Mouse (Mus musculus) heart, embryonic 16.5 days (tissue): ENCODE measurements around the gene Espn. TPM values are rescaled to one million over a fixed set of nuclear protein-coding genes. Genes with fewer than 3 reads are reported as not detected.
A peak's percentile ranks its signal among the peaks of the same experiment; 100 is the strongest.

Source experiments
- ATAC-seq: fragments of 200-750 bp; cut with Nextera tagmentation; replicated peaks from 2 replicates; pipeline ENCODE4 v1.8.0; 2017; ENCODE audit warnings: moderate number of reproducible peaks; ENCODE audit not compliant: insufficient read depth, low FRiP score; ENCODE audit errors: extremely low read depth
- H3K27ac ChIP-seq: fragments of 300-500 bp; sonication (generic); 2 replicates; pipeline ENCODE4 v1.5.1; 2014; ENCODE audit warnings: mild to moderate bottlenecking, low read length, control low read depth, moderate library complexity
- H3K27me3 ChIP-seq: fragments of 300-500 bp; sonication (generic); 2 replicates; pipeline ENCODE4 v1.6.1; 2014; ENCODE audit warnings: low read length, mixed read lengths; ENCODE audit not compliant: control insufficient read depth, insufficient read depth
- H3K36me3 ChIP-seq: fragments of 300-500 bp; sonication (generic); 2 replicates; pipeline ENCODE4 v1.6.1; 2014; ENCODE audit not compliant: control insufficient read depth, insufficient read depth
- H3K4me1 ChIP-seq: fragments of 300-500 bp; sonication (generic); 2 replicates; pipeline ENCODE4 v1.6.1; 2014; ENCODE audit warnings: low read length, mixed read lengths; ENCODE audit not compliant: control insufficient read depth, insufficient read depth
- H3K4me2 ChIP-seq: fragments of 300-500 bp; sonication (generic); 2 replicates; pipeline ENCODE4 v1.6.1; 2014; ENCODE audit warnings: low read depth, mild to moderate bottlenecking, control low read depth, low read length
- H3K4me3 ChIP-seq: fragments of 300-500 bp; sonication (generic); 2 replicates; pipeline ENCODE4 v1.5.1; 2014; ENCODE audit warnings: mild to moderate bottlenecking, control low read depth, low read length
- H3K9ac ChIP-seq: fragments of 300-500 bp; sonication (generic); 2 replicates; pipeline ENCODE4 v1.6.1; 2014; ENCODE audit warnings: low read length, control low read depth
- H3K9me3 ChIP-seq: fragments of 300-500 bp; sonication (generic); replicated peaks from 2 replicates; pipeline ENCODE4 v1.6.1; 2016; ENCODE audit warnings: low read length; ENCODE audit not compliant: control insufficient read depth
- WGBS: fragments of 180-500 bp; shearing (Covaris S2); extraction: QIAGEN DNeasy Blood & Tissue Kit; methylation state at CpG from one replicate; pipeline ENCODE4 v1.1.7; 2014; 5-methylcytosine and 5-hydroxymethylcytosine counted together
- polyA plus RNA-seq: library from polyadenylated mRNA; unstranded; fragments of >200 nt; fragmentation: Nextera tagmentation; extraction: Ambion mirVana; gene quantifications from 2 replicates; pipeline ENCODE4 v1.2.1, GENCODE M21; 2015

The Espn gene
- polyA plus RNA-seq, 1 experiment from 2014 or later = 1.5 TPM

DNA sequence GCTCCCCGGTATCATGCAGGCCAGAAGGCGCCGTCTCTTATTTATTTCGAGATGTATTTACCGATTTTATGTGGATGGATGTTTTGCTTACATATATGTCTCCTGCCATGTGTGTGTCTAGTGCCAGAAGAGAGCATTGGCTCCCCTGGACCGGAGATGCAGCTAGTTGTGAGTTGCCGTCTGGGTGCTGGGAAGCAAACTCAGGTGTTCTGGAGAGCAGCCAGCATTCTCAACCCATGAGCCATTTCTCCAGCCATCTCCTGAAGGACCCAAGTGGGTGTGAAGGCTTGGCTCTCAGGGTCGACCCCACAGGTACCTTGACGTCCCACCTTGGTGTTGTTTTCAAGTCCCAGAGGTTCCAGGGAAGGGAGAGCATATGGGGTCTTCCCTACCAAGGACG lies 30.0 kb upstream of the Espn start:
- Histone ChIP-seq H3K9me3 (no peaks in the 10 kb centered on the region), H3K4me1 (peaks cover 44% of the 10 kb centered on the region), H3K36me3 (no peaks in the 10 kb centered on the region), H3K4me2 (no peak overlapping the region), H3K27me3 (no peaks in the 10 kb centered on the region), H3K4me3 (no peak overlapping the region), H3K9ac (no peak overlapping the region), H3K27ac (no peak overlapping the region)
- WGBS = 80% methylated on average over 10 of the region's 10 CpGs
- no peak for ATAC-seq

- Histone ChIP-seq H3K36me3 (no peaks in the 10 kb centered on the region), H3K4me3 (no peak overlapping the region), H3K4me1 (peaks cover 32% of the 10 kb centered on the region), H3K27me3 (no peaks in the 10 kb centered on the region), H3K9ac (no peak overlapping the region), H3K9me3 (no peaks in the 10 kb centered on the region), H3K27ac (no peak overlapping the region), H3K4me2 (no peak overlapping the region)
- ATAC-seq = no peak
- 82% methylated on average over 16 of the region's 16 CpGs for WGBS
Measured at GRCm38 (mm10) chr4:152179946-152180660, 27.9 kb upstream of the Espn start.

GRCm38 (mm10) chr4:152178916-152179705 lies 26.9 kb upstream of the Espn start:
- peaks cover 24% of the 10 kb centered on the region for H3K4me1 ChIP-seq
- no peaks in the 10 kb centered on the region for H3K36me3 ChIP-seq
- H3K27ac ChIP-seq = no peak overlapping the region
- WGBS = 30% methylated on average over 16 of the region's 16 CpGs
- no peak for ATAC-seq
- H3K9ac ChIP-seq = peak overlapping the region; percentile 69
- peak overlapping the region; percentile 98 for H3K4me2 ChIP-seq
- H3K9me3 ChIP-seq = no peaks in the 10 kb centered on the region
- no peaks in the 10 kb centered on the region for H3K27me3 ChIP-seq
- peak overlapping the region; percentile 73 for H3K4me3 ChIP-seq

DNA sequence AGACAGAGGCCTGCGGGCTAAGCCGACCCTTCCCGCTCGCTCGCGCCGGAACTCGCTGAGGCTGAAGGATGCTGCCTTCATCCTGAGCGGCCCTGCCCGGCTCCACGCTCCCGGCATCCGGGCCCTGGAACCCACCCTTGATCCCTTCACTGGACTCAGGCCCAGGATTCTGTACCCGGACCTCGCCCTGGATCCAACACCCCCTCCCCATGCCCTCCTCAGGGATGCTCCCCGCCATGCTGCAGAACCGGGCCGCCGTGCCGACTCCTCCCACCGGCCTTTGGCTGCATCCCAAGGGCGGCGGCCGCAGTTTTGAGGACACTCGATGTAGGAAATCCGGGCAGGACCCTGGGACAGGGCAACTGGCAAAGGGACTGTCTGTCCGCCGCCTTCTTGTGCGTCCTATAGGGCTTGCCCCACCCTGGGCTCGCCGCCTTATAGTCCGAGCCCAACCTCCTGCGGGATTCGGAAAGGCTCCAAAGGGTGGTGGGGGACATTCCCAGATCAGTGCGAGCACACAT lies 26.2 kb upstream of the Espn start:
- Histone ChIP-seq H3K4me2 (peak overlapping the region; percentile 98), H3K9me3 (no peaks in the 10 kb centered on the region), H3K4me1 (peaks cover 24% of the 10 kb centered on the region), H3K4me3 (peak overlapping the region; percentile 73), H3K27ac (no peak overlapping the region; the same call in 1 of the 2 replicates), H3K9ac (peak overlapping the region; percentile 69), H3K27me3 (no peaks in the 10 kb centered on the region), H3K36me3 (no peaks in the 10 kb centered on the region)
- peak; percentile 24 for ATAC-seq
- 1% methylated on average over 35 of the region's 35 CpGs for WGBS

DNA sequence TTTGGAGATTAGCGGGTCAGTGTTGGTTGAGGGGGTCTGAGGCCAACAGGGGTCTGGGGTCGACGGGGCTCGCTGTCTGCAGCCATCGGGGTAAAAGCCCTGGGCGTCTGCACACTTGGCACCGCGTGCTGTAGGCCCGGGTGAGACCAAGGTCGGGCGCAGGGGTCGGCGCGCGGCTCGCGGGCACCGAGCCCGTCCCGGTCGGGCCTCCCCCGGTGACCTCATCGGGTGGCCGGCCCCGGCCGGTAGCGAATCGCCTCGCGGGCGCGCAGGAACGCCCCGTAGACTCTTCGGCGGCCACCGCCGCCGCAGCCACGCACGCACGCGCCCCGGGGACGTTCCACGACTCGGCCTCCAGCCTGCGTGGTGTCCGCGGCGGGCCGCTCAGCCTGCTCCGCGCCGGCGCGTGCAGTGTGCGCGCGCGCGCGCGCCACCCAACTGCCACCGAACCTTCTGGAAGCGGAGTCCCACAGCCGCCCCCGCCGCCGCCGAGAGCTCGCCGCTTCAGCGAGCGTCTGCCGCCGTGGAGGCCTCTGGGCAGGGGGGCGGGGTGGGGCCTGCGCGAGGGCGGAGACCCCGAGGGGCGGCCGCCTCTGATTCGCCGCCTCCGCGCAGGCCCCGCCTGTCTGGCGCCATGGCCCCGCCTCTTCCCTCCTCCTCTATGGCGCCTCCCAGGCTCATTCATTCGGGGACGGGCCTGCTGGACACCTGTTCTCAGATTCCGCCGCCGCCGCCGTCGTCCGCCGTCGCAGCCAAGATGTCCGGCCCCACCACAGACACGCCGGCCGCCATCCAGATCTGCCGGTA lies 25.6 kb upstream of the Espn start, which contains the start of gene Acot7:
Gene Acot7 (plus strand): TSS at position 598 of the 807 bp plus-strand sequence.
- WGBS = under 1% methylated on average over 105 of the region's 108 CpGs
- Histone ChIP-seq H3K9me3 (no peaks in the 10 kb centered on the region), H3K4me3 (peak within 1 kb of the TSS; percentile 73), H3K27me3 (no peaks in the 10 kb centered on the region), H3K4me1 (peaks cover 24% of the 10 kb centered on the region), H3K27ac (peak within 1 kb of the TSS; percentile 95), H3K4me2 (peak within 1 kb of the TSS; percentile 98), H3K36me3 (no peaks in the 10 kb centered on the region), H3K9ac (peak within 1 kb of the TSS; percentile 87)
- peak; percentile 95 for ATAC-seq

DNA sequence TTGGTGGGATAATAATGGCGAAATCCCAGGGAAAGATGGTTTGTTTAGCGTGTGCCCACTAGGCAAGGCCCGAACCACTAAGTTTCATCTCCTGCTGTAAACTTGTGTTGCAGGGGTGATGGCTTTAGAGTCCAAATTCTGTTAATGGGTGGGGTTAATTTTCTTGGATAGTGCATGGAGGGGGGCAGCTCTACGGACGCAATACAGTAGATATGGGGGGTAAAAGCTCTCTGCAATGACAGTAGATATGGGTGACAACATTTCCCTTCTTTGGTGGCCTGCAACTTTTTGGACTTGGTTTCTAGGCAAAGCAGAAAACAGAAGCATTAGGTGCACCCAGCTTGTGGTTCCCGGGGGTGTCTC lies 25.0 kb upstream of the Espn start:
- Histone ChIP-seq H3K27ac (peak overlapping the region; percentile 95), H3K27me3 (no peaks in the 10 kb centered on the region), H3K4me2 (peak overlapping the region; percentile 98), H3K36me3 (no peaks in the 10 kb centered on the region), H3K9ac (peak overlapping the region; percentile 87), H3K9me3 (no peaks in the 10 kb centered on the region), H3K4me3 (peak overlapping the region; percentile 73), H3K4me1 (peaks cover 24% of the 10 kb centered on the region)
- WGBS = 60% methylated on average over 6 of the region's 6 CpGs
- no peak for ATAC-seq

DNA sequence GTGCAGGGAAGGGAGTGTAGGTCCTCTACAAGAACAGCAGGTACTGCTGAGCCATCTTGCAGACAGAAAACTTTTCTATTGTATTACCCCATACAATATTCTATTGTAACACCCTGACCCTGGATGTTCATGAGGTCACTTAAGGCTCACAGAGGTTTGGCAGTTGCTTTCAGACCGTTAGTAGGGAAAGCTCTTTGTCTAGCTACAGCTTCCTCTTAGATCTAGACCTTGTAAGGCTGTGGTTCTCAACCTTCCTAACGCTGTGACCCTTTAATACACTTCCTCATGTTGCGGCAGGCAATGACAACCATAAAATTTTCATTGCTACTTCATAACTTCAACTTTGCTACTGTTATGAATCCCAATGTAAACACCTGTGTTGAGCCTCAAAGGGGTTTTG lies 24.5 kb upstream of the Espn start:
- no peaks in the 10 kb centered on the region for H3K27me3 ChIP-seq
- no peak for ATAC-seq
- no peak overlapping the region for H3K4me2 ChIP-seq
- H3K4me1 ChIP-seq = peaks cover 24% of the 10 kb centered on the region
- H3K9me3 ChIP-seq = no peaks in the 10 kb centered on the region
- no peak overlapping the region for H3K9ac ChIP-seq
- H3K4me3 ChIP-seq = no peak overlapping the region
- H3K36me3 ChIP-seq = no peaks in the 10 kb centered on the region
- peak overlapping the region; percentile 95; the same call in 1 of the 2 replicates for H3K27ac ChIP-seq
- WGBS = 81% methylated on average over 3 of the region's 3 CpGs

DNA sequence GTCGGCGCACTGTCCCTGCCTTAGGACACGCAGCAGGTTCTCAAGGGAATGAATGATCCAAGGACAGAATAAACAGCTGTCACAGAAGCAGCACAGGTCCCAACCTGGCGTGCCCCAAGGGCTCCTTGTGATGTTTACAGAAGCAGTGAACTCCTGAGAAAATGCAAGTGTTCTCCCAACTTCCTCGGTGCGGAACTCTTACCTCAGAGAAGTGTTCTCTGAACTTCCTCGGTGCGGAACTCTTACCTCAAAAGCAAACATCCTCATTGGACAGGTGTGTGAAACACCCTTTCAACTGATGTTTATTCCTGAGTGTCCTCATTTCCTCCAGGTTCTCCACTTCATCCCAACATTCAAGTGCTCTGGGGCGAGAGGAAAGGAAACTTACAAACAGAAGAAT lies 21.8 kb upstream of the Espn start:
- no peak for ATAC-seq
- Histone ChIP-seq H3K4me3 (no peak overlapping the region), H3K27ac (no peak overlapping the region), H3K36me3 (no peaks in the 10 kb centered on the region), H3K9me3 (no peaks in the 10 kb centered on the region), H3K4me1 (peaks cover 16% of the 10 kb centered on the region), H3K27me3 (no peaks in the 10 kb centered on the region), H3K9ac (no peak overlapping the region), H3K4me2 (no peak overlapping the region)
- WGBS = 79% methylated on average over 9 of the region's 9 CpGs
